In the genomic region with DNA sequence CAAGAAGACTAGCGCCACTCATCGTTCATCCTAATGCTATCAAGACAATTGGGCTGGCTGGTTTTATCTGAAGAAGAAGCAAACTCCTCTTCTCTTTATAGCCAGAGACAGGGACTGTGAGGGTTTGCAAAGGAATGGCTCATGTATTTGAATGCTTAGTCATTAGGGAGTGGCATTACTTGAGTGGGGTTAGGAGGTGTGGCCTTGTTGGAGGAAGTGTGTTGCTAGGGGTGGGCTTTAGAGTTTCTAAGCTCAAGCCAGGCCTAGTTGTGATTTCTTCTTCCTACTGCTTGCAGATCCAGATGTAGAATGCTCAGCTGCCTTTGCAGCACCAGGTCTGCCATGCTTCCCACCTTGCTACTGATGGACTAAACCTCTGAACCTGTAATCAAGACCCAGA, we compare ENCODE assay signal across 28 mouse cellular contexts.
DNase-seq lines count a peak whose midpoint lies in the region; ATAC-seq lines count a peak whose summit lies in the region.
"Had no signal": no experiment of that assay in that cellular context is flagged by ENCODE, and none has a peak within 500 bp of the region (broad histone marks: within the 10 kb centered on the region; RNA-seq: fewer than 3 reads in every experiment).

No protein-coding gene starts in this region.

- peak; percentile 26 for DNase-seq in 3134 (ENCODE audit: extremely low read depth, insufficient read length, low spot score)
- peak; percentile 1 for DNase-seq in 416B (ENCODE audit: low read depth)
- DNase-seq in R1 (ENCODE audit: low read depth, low spot score), result peak; percentile 90
- DNase-seq in thymus, postnatal 25 days, result no peak
- DNase-seq: adrenal gland, adult 8-10 months; adrenal gland, postnatal 25 days; B cell, adult 2 months; cerebellum, adult 11-12 months; cerebellum, adult 8-10 months; cerebellum, postnatal 10 days; cerebellum, postnatal 36 days; embryo, embryonic 11 days; gastrocnemius, adult 2 months; gastrocnemius, postnatal 14 days; heart, adult 11 months; kidney, adult 11 months had no signal

- WGBS in kidney, embryonic 14.5 days, result 97% methylated on average over 2 of the region's 2 CpGs
- WGBS in hindbrain, embryonic 13.5 days, result 98% methylated on average over 2 of the region's 2 CpGs

- H3K27ac ChIP-seq in kidney, embryonic 14.5 days (ENCODE audit: low read depth, low read length), result no peak overlapping the region
- no peak overlapping the region for H3K27ac ChIP-seq in hindbrain, embryonic 13.5 days
- H3K27ac ChIP-seq: embryonic facial prominence, embryonic 10.5 days; embryonic facial prominence, embryonic 13.5 days; forebrain, embryonic 12.5 days; gastrocnemius, adult 2 months; hindbrain, embryonic 12.5 days; intestine, embryonic 15.5 days had no signal

- no peaks in the 10 kb centered on the region for H3K36me3 ChIP-seq in kidney, embryonic 14.5 days (ENCODE audit: control insufficient read depth, insufficient read depth, low read length)
- no peaks in the 10 kb centered on the region for H3K36me3 ChIP-seq in hindbrain, embryonic 13.5 days
- H3K36me3 ChIP-seq: embryonic facial prominence, embryonic 10.5 days; embryonic facial prominence, embryonic 13.5 days; forebrain, embryonic 12.5 days; hindbrain, embryonic 12.5 days; intestine, embryonic 15.5 days had no signal

- H3K4me1 ChIP-seq in kidney, embryonic 14.5 days (ENCODE audit: control insufficient read depth, insufficient read depth, low read length), result no peaks in the 10 kb centered on the region
- H3K4me1 ChIP-seq in hindbrain, embryonic 13.5 days (replicated peaks), result 0 out of 2 replicates have a peak, but pooled peaks cover 7% of the 10 kb centered on the region
- H3K4me1 ChIP-seq: embryonic facial prominence, embryonic 10.5 days; embryonic facial prominence, embryonic 13.5 days; hindbrain, embryonic 12.5 days; intestine, embryonic 15.5 days had no signal

- H3K9me3 ChIP-seq in kidney, embryonic 14.5 days (ENCODE audit: control insufficient read depth, low read length), result no peaks in the 10 kb centered on the region
- H3K9me3 ChIP-seq in hindbrain, embryonic 13.5 days, result no peaks in the 10 kb centered on the region
- H3K9me3 ChIP-seq: embryonic facial prominence, embryonic 10.5 days; embryonic facial prominence, embryonic 13.5 days; forebrain, embryonic 12.5 days; hindbrain, embryonic 12.5 days; intestine, embryonic 15.5 days had no signal

- no peak overlapping the region for H3K9ac ChIP-seq in kidney, embryonic 14.5 days (ENCODE audit: low read depth, low read length)
- no peak overlapping the region for H3K9ac ChIP-seq in hindbrain, embryonic 13.5 days
- H3K9ac ChIP-seq: embryonic facial prominence, embryonic 13.5 days; forebrain, embryonic 12.5 days; hindbrain, embryonic 12.5 days; intestine, embryonic 15.5 days had no signal

- H3K4me2 ChIP-seq in kidney, embryonic 14.5 days (replicated peaks; ENCODE audit: low read depth, low read length), result no peak overlapping the region
- H3K4me2 ChIP-seq in hindbrain, embryonic 13.5 days, result no peak overlapping the region
- H3K4me2 ChIP-seq: embryonic facial prominence, embryonic 13.5 days; forebrain, embryonic 12.5 days; heart, embryonic 11.5 days; hindbrain, embryonic 12.5 days; intestine, embryonic 15.5 days had no signal

- ATAC-seq in kidney, embryonic 14.5 days (ENCODE audit: low FRiP score, low TSS enrichment), result no peak
- no peak for ATAC-seq in hindbrain, embryonic 13.5 days (ENCODE audit: low FRiP score)
- ATAC-seq: activated CD4-positive, CD25-positive, alpha-beta regulatory T cell, adult 4 months; forebrain, embryonic 16.5 days; hindbrain, embryonic 16.5 days; intestine, embryonic 15.5 days had no signal

- H3K27me3 ChIP-seq in kidney, embryonic 14.5 days (ENCODE audit: control insufficient read depth, insufficient read depth, low read length), result no peaks in the 10 kb centered on the region
- H3K27me3 ChIP-seq in hindbrain, embryonic 13.5 days, result no peaks in the 10 kb centered on the region
- H3K27me3 ChIP-seq: embryonic facial prominence, embryonic 13.5 days; forebrain, embryonic 12.5 days; hindbrain, embryonic 12.5 days; intestine, embryonic 15.5 days had no signal

- no peak overlapping the region for H3K4me3 ChIP-seq in kidney, embryonic 14.5 days (ENCODE audit: low read length)
- no peak overlapping the region for H3K4me3 ChIP-seq in hindbrain, embryonic 13.5 days
- H3K4me3 ChIP-seq: embryonic facial prominence, embryonic 10.5 days; embryonic facial prominence, embryonic 13.5 days; erythroblast, embryonic 14.5 days; forebrain, embryonic 12.5 days; gastrocnemius, adult 2 months; hindbrain, embryonic 12.5 days; intestine, embryonic 15.5 days had no signal
